Mouse (Mus musculus) spleen, adult 2 months (tissue): Measurements from ENCODE around the gene Lrwd1. TPM values are rescaled to one million over a fixed set of nuclear protein-coding genes. Genes with fewer than 3 reads are reported as not detected.

Source experiments
- DNase-seq, 2 experiments: peaks; one replicate each; pipeline versions ENCODE4 v3.0.0 to v3.0.0-alpha.2; 2012 to 2021; ENCODE audit warnings: low spot score in 2 of 2, low read depth in 1 of 2
- H3K27ac ChIP-seq: fragments of 200-500 bp; 2 replicates; pipeline ENCODE4 v1.5.1; 2012; ENCODE audit warnings: low read length, inconsistent platforms; ENCODE audit not compliant: insufficient read depth
- H3K27me3 ChIP-seq: fragments of 200-500 bp; 2 replicates; pipeline ENCODE4 v1.6.1; 2012; ENCODE audit warnings: mild to moderate bottlenecking, moderate library complexity, low read length, inconsistent platforms; ENCODE audit not compliant: control insufficient read depth, insufficient read depth
- H3K36me3 ChIP-seq: fragments of 200-500 bp; 2 replicates; pipeline ENCODE4 v1.6.1; 2012; ENCODE audit warnings: mild to moderate bottlenecking, low read length, inconsistent platforms; ENCODE audit not compliant: control insufficient read depth, insufficient read depth
- H3K4me1 ChIP-seq: fragments of 200-500 bp; 2 replicates; pipeline ENCODE4 v1.6.1; 2011; ENCODE audit warnings: inconsistent platforms; ENCODE audit not compliant: control insufficient read depth, insufficient read depth, insufficient read length
- H3K4me3 ChIP-seq: fragments of 200-500 bp; 2 replicates; pipeline ENCODE4 v1.5.1; 2011; ENCODE audit warnings: mild to moderate bottlenecking, inconsistent platforms; ENCODE audit not compliant: insufficient read depth, insufficient read length; ENCODE audit errors: extremely low read depth
- CTCF ChIP-seq: fragments of 200-500 bp; IDR thresholded peaks from 2 replicates; pipeline ENCODE4 v1.5.1; 2011; ENCODE audit warnings: mild to moderate bottlenecking, inconsistent platforms; ENCODE audit not compliant: insufficient read depth, insufficient read length, insufficient replicate concordance; ENCODE audit errors: extremely low read depth
- POLR2A ChIP-seq: fragments of 200-500 bp; IDR thresholded peaks from 2 replicates; pipeline ENCODE4 v1.6.1; 2011; ENCODE audit warnings: low read depth, low read length, inconsistent platforms
- WGBS: fragments of 180-500 bp; shearing (Covaris S2); methylation state at CpG from one replicate; pipeline ENCODE4 v1.1.7; 2018; 5-methylcytosine and 5-hydroxymethylcytosine counted together
- polyA plus RNA-seq: library from polyadenylated mRNA; depleted of rRNA; stranded (reverse); fragments of >200 nt; gene quantifications from 2 replicates; pipeline ENCODE4 v1.2.3, GENCODE M21; 2012; rRNA removed

Gene Lrwd1
- polyA plus RNA-seq, 1 experiment: 39.5 TPM

GRCm38 (mm10) chr5:136073051-136073450 lies 62.8 kb downstream of the Lrwd1 start:
- Histone ChIP-seq H3K4me1 (peaks cover 12% of the 10 kb centered on the region; the same call in 1 of the 2 replicates), H3K4me3 (no peak overlapping the region), H3K27ac (no peak overlapping the region), H3K36me3 (no peaks in the 10 kb centered on the region), H3K27me3 (no peaks in the 10 kb centered on the region)
- TF ChIP-seq POLR2A: no peak
- TF ChIP-seq CTCF: no peak
- WGBS: 59% methylated on average over 6 of the region's 6 CpGs
- DNase-seq: no peak

Other genes with a start within 250 kb of the Lrwd1 start
- 34.0 and 70.5 TPM in 2 replicates for gene Hspb1, start 248.2 kb downstream of the Lrwd1 start, polyA plus RNA-seq
- gene Ywhag, start 201.5 kb downstream of the Lrwd1 start, polyA plus RNA-seq: 40.9 and 50.0 TPM in 2 replicates
- gene Ssc4d, start 161.5 kb downstream of the Lrwd1 start, polyA plus RNA-seq: 2.0 and 2.4 TPM in 2 replicates
- gene Zp3, start 156.0 kb downstream of the Lrwd1 start, polyA plus RNA-seq: not detected in 2 replicates
- gene Dtx2, start 141.3 kb downstream of the Lrwd1 start, polyA plus RNA-seq: 25.6 and 32.8 TPM in 2 replicates
- 3.9 and 6.9 TPM in 2 replicates for gene Upk3b, start 97.6 kb downstream of the Lrwd1 start, polyA plus RNA-seq
- not detected in 2 replicates for gene Upk3bl, start 81.6 kb downstream of the Lrwd1 start, polyA plus RNA-seq
- gene Rasa4, start 52.2 kb downstream of the Lrwd1 start, polyA plus RNA-seq: 38.1 and 43.0 TPM in 2 replicates
- 32.3 and 38.1 TPM in 2 replicates for gene Polr2j, start 19.4 kb downstream of the Lrwd1 start, polyA plus RNA-seq
- gene Alkbh4, start 72 bp upstream of the Lrwd1 start, polyA plus RNA-seq: 19.6 and 28.4 TPM in 2 replicates
- 113 and 167 TPM in 2 replicates for gene Orai2, start 34.6 kb upstream of the Lrwd1 start, polyA plus RNA-seq
- gene Prkrip1, start 62.9 kb upstream of the Lrwd1 start, polyA plus RNA-seq: 7.3 and 8.8 TPM in 2 replicates
- gene Sh2b2, start 110.5 kb upstream of the Lrwd1 start, polyA plus RNA-seq: 18.8 and 30.3 TPM in 2 replicates